Mouse (Mus musculus) embryonic facial prominence, embryonic 14.5 days (tissue): ENCODE data around the gene Lrch1. TPM values are rescaled to one million over a fixed set of nuclear protein-coding genes. Genes with fewer than 3 reads are reported as not detected.

Experiments used
- ATAC-seq: fragments of 200-750 bp; cut with Nextera tagmentation; 2 replicates; pipeline ENCODE4 v1.8.0; 2017; ENCODE audit warnings: low read depth, moderate number of reproducible peaks, moderate TSS enrichment
- DNase-seq: peaks from one replicate; pipeline ENCODE4 v3.0.0-alpha.2; 2015; ENCODE audit warnings: low spot score
- H3K27ac ChIP-seq: fragments of 300-500 bp; sonication (generic); replicated peaks from 2 replicates; pipeline ENCODE4 v1.5.1; 2014; ENCODE audit warnings: low read depth, mild to moderate bottlenecking, low read length, moderate library complexity
- H3K27me3 ChIP-seq: fragments of 300-500 bp; sonication (generic); replicated peaks from 2 replicates; pipeline ENCODE4 v1.6.1; 2014; ENCODE audit warnings: low read length; ENCODE audit not compliant: control insufficient read depth, insufficient read depth
- H3K36me3 ChIP-seq: fragments of 300-500 bp; sonication (generic); 2 replicates; pipeline ENCODE4 v1.6.1; 2014; ENCODE audit warnings: low read length, mixed read lengths; ENCODE audit not compliant: control insufficient read depth, insufficient read depth
- H3K4me1 ChIP-seq: fragments of 300-500 bp; sonication (generic); 2 replicates; pipeline ENCODE4 v1.6.1; 2014; ENCODE audit warnings: antibody characterized with exemption, low read length; ENCODE audit not compliant: control insufficient read depth, insufficient read depth
- H3K4me2 ChIP-seq: fragments of 300-500 bp; sonication (generic); 2 replicates; pipeline ENCODE4 v1.6.1; 2014; ENCODE audit warnings: low read depth, mild to moderate bottlenecking, low read length, moderate library complexity, mixed read lengths
- H3K4me3 ChIP-seq: fragments of 300-500 bp; sonication (generic); 2 replicates; pipeline ENCODE4 v1.5.1; 2014; ENCODE audit warnings: low read depth, mild to moderate bottlenecking, low read length
- H3K9ac ChIP-seq: fragments of 300-500 bp; sonication (generic); 2 replicates; pipeline ENCODE4 v1.6.1; 2014; ENCODE audit warnings: low read depth, mild to moderate bottlenecking, low read length, moderate library complexity, mixed read lengths
- H3K9me3 ChIP-seq: fragments of 300-500 bp; sonication (generic); 2 replicates; pipeline ENCODE4 v1.6.1; 2016; ENCODE audit warnings: low read length; ENCODE audit not compliant: control insufficient read depth
- WGBS: fragments of 180-500 bp; shearing (Covaris S2); extraction: QIAGEN DNeasy Blood & Tissue Kit; methylation state at CpG from one replicate; pipeline ENCODE4 v1.1.7; 2014; 5-methylcytosine and 5-hydroxymethylcytosine counted together
- polyA plus RNA-seq: library from polyadenylated mRNA; unstranded; fragments of >200 nt; fragmentation: Nextera tagmentation; extraction: Ambion mirVana; gene quantifications from 2 replicates; pipeline ENCODE4 v1.2.1, GENCODE M21; 2014

Gene Lrch1
- polyA plus RNA-seq, 1 experiment from 2014 or later: 15.6 TPM

DNA sequence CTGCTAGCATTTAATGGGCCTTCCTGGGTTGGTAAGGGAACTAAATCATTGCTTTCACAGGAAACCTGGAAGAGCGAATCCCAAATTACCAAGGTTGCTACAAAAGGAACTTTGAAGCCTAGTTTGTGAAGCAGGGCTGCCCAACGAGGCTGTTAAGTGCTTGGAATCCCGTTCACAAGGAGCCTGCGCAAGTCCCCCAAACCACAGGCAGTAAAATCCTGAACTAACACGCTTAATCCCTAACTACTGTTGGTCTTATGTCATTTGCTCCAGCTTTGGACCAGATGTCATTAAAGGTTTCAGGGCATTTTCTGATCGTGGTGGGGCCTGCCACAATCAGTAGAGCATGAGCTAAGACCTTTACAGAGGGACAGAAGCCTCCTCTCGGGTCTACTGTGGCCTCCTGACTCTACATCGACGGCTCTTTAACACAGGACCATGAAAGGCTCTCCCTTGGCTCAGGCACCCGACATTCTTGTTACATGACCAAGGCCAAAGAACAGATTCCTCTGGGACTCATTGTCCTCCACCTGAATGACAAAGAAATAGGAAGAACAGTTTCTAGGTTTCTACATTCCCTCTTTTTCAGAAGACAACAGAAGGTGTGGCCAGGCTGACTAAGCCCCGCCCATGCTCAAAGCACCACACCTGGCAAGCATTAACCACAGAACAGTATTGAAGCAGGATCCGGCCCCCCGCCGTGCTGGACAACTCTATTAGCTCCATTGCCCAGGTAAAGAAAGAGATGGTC, 13.5 kb downstream of the Lrch1 start:
- peak; percentile 53 for DNase-seq
- H3K27ac ChIP-seq: no peak overlapping the region

DNA sequence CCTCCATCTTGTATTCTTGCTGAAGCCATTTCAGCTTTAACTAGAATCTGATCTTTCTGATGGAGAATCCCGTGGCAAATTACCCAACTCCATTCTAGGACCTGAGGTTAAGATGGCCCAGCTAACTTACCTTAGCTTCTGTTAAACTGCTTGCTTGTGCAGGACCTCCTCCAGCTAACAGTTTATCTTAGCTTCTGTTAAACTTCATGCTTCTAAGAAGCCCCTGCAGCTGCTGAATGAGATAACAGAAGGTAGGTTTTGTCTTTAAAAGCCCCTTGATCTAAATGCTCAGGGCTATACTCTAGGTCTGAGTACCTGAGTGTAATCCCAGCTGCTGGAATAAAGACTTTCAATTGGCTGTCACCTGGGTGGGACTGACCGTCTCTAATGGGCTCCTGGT, 17.9 kb downstream of the Lrch1 start:
- no peak overlapping the region for H3K9ac ChIP-seq
- no peaks in the 10 kb centered on the region for H3K27me3 ChIP-seq
- no peak for ATAC-seq
- no peak overlapping the region for H3K4me2 ChIP-seq
- 66% methylated on average over 2 of the region's 2 CpGs for WGBS
- DNase-seq: no peak
- no peak overlapping the region for H3K27ac ChIP-seq
- H3K4me1 ChIP-seq: peaks cover 25% of the 10 kb centered on the region
- 0 out of 2 replicates have a peak, but pooled peaks cover 4% of the 10 kb centered on the region for H3K9me3 ChIP-seq
- no peak overlapping the region for H3K4me3 ChIP-seq
- H3K36me3 ChIP-seq: no peaks in the 10 kb centered on the region

More for the DNA sequence above, 13.5 kb downstream of the Lrch1 start:
- no peak overlapping the region for H3K4me3 ChIP-seq
- no peak overlapping the region for H3K4me2 ChIP-seq
- 0 out of 2 replicates have a peak, but pooled peaks cover 5% of the 10 kb centered on the region for H3K9me3 ChIP-seq
- H3K4me1 ChIP-seq: peaks cover 8% of the 10 kb centered on the region; the same call in 1 of the 2 replicates
- H3K9ac ChIP-seq: no peak overlapping the region
- no peaks in the 10 kb centered on the region for H3K36me3 ChIP-seq
- 55% methylated on average over 14 of the region's 14 CpGs for WGBS
- H3K27me3 ChIP-seq: no peaks in the 10 kb centered on the region
- peak; percentile 30; the same call in 1 of the 2 replicates for ATAC-seq

DNA sequence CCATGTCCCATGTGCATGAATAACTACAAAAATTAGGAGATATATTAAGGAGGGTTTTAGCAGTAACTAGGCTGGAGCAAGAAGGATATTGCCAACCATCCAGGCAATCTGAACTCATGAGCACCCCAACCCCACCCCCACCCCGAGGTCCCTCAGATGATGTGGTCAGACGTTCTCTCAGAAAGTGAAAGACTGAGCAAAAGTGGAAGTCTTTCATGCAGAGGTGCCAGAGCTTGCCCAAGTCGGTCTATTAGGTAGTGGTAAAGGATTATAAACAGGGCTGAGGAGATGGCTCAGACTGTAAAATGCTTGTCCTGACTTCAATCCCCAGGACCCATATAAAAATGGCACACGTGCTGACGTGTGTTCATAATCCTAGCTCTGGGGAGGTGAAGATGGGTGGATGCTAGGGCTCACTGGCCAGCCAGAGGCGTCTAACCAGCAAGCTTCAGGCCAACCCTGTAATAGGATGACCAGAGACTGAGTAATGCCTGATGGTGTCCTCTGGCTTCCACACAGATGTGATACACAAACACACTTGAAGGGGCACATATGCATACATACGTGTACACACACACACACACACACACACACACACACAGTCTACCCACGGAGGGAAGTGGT, 18.8 kb downstream of the Lrch1 start:
- ATAC-seq (no peak), DNase-seq (no peak)
- Histone ChIP-seq H3K27ac (no peak overlapping the region), H3K4me1 (peaks cover 20% of the 10 kb centered on the region), H3K36me3 (no peaks in the 10 kb centered on the region), H3K4me2 (no peak overlapping the region), H3K27me3 (no peaks in the 10 kb centered on the region), H3K4me3 (no peak overlapping the region), H3K9ac (no peak overlapping the region), H3K9me3 (0 out of 2 replicates have a peak, but pooled peaks cover 4% of the 10 kb centered on the region)
- WGBS: 89% methylated on average over 8 of the region's 8 CpGs

DNA sequence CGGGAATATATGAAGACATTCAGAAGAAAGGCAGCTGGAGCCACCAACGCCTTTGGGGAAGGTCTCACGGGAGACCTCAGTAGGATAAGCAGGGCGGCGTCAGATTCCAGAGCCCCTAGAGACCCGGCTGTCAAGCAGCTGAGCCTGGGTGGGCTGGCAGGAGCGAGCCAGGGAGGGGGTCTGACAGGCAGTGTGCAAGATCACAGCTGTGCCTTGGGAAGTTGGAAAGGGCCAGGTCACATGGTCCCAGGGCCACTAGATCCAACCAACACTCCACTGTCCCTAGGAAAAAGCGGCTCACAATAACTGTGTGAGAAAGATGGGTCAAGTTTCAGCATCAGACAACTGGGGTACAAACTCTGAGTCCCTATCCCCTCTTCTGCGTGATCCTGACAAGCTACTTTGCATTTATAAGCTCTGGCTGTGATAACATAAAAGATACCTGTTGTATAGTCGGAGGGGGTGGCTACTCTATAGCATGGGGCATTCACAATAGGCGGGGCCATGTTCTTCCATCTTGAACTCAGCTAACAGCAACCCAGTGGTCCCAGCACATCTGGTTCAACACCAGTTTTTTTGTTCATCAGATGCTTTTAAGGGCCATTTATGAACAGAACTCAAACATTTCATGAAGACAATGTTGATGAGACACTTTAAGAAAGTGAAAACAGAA, 20.6 kb downstream of the Lrch1 start:
- Histone ChIP-seq H3K9me3 (0 out of 2 replicates have a peak, but pooled peaks cover 4% of the 10 kb centered on the region), H3K4me2 (no peak overlapping the region), H3K9ac (no peak overlapping the region), H3K27ac (no peak overlapping the region), H3K4me1 (peaks cover 22% of the 10 kb centered on the region), H3K36me3 (no peaks in the 10 kb centered on the region), H3K27me3 (no peaks in the 10 kb centered on the region), H3K4me3 (no peak overlapping the region)
- DNase-seq (peak; percentile 78), ATAC-seq (peak; percentile 78)
- 43% methylated on average over 11 of the region's 11 CpGs for WGBS

DNA sequence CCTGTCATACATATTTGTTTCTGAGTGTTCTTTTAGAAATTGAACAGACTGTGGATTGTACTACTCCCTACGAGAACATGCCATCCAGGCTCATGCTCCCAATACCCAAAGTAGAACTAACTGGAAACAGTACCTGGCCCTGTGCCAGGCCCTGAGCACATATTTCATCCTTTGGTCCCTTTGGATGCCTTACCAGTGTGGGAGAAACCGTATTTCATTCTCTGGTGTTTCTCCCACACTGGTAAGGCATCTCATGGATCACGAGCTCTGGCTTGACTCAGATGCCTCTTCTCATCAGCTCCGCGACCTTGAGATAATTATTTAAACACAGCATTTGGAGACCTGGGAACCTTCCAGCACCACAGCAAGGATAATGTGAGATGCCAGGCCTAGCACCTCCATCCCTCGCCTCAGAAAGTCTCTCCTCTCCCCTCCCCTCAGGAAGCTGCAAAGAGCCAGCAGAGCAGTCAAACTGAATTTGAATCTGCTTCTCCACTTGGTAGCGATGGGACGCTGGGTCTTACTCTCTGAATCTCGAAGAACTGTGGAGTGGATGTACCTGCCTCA, 21.6 kb downstream of the Lrch1 start:
- Histone ChIP-seq H3K9ac (no peak overlapping the region), H3K4me2 (no peak overlapping the region), H3K4me1 (peaks cover 26% of the 10 kb centered on the region), H3K36me3 (no peaks in the 10 kb centered on the region), H3K4me3 (no peak overlapping the region), H3K27me3 (no peaks in the 10 kb centered on the region), H3K9me3 (0 out of 2 replicates have a peak, but pooled peaks cover 4% of the 10 kb centered on the region), H3K27ac (no peak overlapping the region; the same call in 1 of the 2 replicates)
- DNase-seq (peak; percentile 65), ATAC-seq (peak; percentile 19; the same call in 1 of the 2 replicates)
- 59% methylated on average over 9 of the region's 9 CpGs for WGBS

DNA sequence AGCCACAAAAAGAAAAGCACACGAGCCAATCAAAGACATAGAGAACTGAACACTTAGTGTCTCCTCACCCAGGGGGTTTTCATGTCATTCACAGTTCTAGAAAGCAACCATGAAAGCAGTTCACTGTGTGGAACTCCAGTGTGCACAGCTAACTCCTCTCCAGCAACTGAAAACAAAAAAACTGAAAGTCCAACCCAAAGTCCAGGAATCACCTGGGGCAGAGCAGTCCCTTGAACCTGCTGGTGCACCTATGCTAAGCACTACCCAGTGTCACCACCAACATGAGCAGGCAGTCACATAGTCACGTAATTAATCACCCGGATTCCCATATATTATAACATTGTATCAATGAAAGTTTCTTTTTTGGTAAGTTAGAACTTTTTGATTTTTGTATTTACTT, 23.2 kb downstream of the Lrch1 start:
- H3K27me3 ChIP-seq: no peaks in the 10 kb centered on the region
- WGBS: 82% methylated on average over 3 of the region's 3 CpGs
- H3K4me1 ChIP-seq: peaks cover 23% of the 10 kb centered on the region
- H3K9ac ChIP-seq: no peak overlapping the region
- no peak overlapping the region for H3K27ac ChIP-seq
- no peak for ATAC-seq
- 0 out of 2 replicates have a peak, but pooled peaks cover 4% of the 10 kb centered on the region for H3K9me3 ChIP-seq
- H3K4me3 ChIP-seq: no peak overlapping the region
- H3K4me2 ChIP-seq: no peak overlapping the region
- DNase-seq: no peak
- no peaks in the 10 kb centered on the region for H3K36me3 ChIP-seq

DNA sequence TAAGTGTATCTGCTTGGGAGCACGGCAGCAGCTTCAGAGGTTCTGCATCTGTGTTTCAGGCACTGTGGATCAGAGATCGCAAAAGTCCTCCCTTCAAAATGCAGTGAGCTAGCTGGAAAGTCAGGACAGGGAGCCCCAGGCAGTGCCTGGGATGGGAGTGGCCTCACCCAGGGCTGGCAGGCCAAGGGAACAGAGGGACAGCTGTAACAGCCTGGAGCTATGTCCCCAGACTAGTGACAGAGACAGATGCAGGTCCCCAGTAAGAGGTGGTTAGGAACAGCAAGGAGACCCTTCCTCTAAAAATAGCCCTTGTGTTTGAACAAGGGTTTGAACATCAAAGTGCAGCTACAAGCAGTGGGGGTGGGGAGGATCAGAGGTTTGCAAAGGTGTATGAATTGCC, 23.6 kb downstream of the Lrch1 start:
- DNase-seq (peak; percentile 58), ATAC-seq (peak; percentile 64; the same call in 1 of the 2 replicates)
- no peak overlapping the region for H3K9ac ChIP-seq
- H3K4me3 ChIP-seq: no peak overlapping the region
- H3K4me2 ChIP-seq: no peak overlapping the region
- 0 out of 2 replicates have a peak, but pooled peaks cover 4% of the 10 kb centered on the region for H3K9me3 ChIP-seq
- 59% methylated on average over 2 of the region's 2 CpGs for WGBS
- peaks cover 23% of the 10 kb centered on the region for H3K4me1 ChIP-seq
- no peaks in the 10 kb centered on the region for H3K36me3 ChIP-seq
- H3K27ac ChIP-seq: no peak overlapping the region
- no peaks in the 10 kb centered on the region for H3K27me3 ChIP-seq

DNA sequence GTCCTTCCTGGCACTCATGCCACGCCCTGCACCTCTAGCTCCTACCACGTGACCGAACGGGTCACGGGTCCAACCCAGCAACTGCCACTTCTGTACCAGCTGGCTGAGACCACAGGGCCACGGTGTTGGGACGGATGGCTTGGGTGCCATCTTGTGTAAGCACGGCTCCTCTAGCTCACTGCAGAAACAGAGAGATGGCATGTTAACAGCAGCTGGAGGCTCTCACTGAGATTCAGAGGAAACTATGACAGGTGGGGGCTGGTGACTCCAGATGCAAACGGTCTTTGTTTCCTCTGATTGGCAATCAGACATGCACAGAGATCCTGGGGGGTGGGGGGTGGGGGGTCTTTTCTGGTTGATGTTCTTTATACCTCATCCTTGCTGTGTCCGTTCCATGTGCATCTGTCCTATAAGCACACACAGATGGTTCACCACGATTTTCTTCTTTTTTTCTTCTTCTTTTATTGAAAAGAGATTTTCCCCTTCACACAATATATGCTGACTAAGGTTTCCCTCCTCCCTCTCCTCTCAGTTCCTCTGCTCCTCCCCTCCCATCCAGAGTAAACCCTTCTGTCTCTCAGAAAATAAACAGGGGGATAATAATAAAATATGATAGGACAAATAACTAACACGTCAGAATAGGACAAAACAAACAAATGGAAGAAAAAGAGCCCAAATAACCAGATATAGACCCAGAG, 25.5 kb downstream of the Lrch1 start:
- no peak overlapping the region for H3K4me3 ChIP-seq
- DNase-seq (peak; percentile 51), ATAC-seq (peak; percentile 34; the same call in 1 of the 2 replicates)
- no peaks in the 10 kb centered on the region for H3K36me3 ChIP-seq
- H3K4me1 ChIP-seq: peaks cover 23% of the 10 kb centered on the region
- H3K9ac ChIP-seq: no peak overlapping the region
- no peak overlapping the region; the same call in 1 of the 2 replicates for H3K27ac ChIP-seq
- no peak overlapping the region for H3K4me2 ChIP-seq
- WGBS: 71% methylated on average over 12 of the region's 12 CpGs
- H3K9me3 ChIP-seq: 0 out of 2 replicates have a peak, but pooled peaks cover 4% of the 10 kb centered on the region
- no peaks in the 10 kb centered on the region for H3K27me3 ChIP-seq
